Mouse (Mus musculus) thymus, postnatal 36 days (tissue): ENCODE results near the gene Tdrd1.
"Not testable (repeated sequence)": the region's sequence is repeated elsewhere in the genome, so short reads cannot be mapped to it uniquely, and the experiment has no call there.

Source experiments
- DNase-seq, 2 experiments: peaks; one replicate each; pipeline ENCODE4 v3.0.0; 2022; ENCODE audit warnings: mixed read lengths in 2 of 2

Tdrd1 gene

GRCm38 (mm10) chr19:56826047-56826631 is at the start of gene Tdrd1:
Tdrd1 (plus strand) TSS chr19:56826209.
- no peak for DNase-seq

GRCm38 (mm10) chr19:56776719-56777382 is 49.2 kb upstream of the Tdrd1 start:
- peak; percentile 19 to 29 for DNase-seq

- not testable (repeated sequence) for DNase-seq
These were observed 47.5 kb upstream of the Tdrd1 start for GRCm38 (mm10) chr19:56778532-56778931.

GRCm38 (mm10) chr19:56787911-56788310 is 38.1 kb upstream of the Tdrd1 start:
- no peak for DNase-seq

- DNase-seq: no peak
These were observed 37.1 kb upstream of the Tdrd1 start for GRCm38 (mm10) chr19:56788952-56789351.

GRCm38 (mm10) chr19:56797376-56797775 is 28.6 kb upstream of the Tdrd1 start:
- DNase-seq: no peak

- no peak for DNase-seq
These were observed 25.8 kb upstream of the Tdrd1 start for GRCm38 (mm10) chr19:56800226-56800625.

GRCm38 (mm10) chr19:56800930-56801655 is 24.9 kb upstream of the Tdrd1 start:
- no peak for DNase-seq

GRCm38 (mm10) chr19:56801656-56802351 is 24.2 kb upstream of the Tdrd1 start:
- DNase-seq: no peak

- no peak for DNase-seq
These were observed 23.7 kb upstream of the Tdrd1 start for GRCm38 (mm10) chr19:56802352-56802746.

- DNase-seq: peak in 1 of 2 experiments; percentile 9
These were observed 20.6 kb upstream of the Tdrd1 start for GRCm38 (mm10) chr19:56805366-56805765.

- no peak for DNase-seq
These were observed 18.9 kb upstream of the Tdrd1 start for GRCm38 (mm10) chr19:56807122-56807521.

- DNase-seq: no peak
These were observed 17.2 kb upstream of the Tdrd1 start for GRCm38 (mm10) chr19:56808771-56809170.

- DNase-seq: no peak
These were observed 15.3 kb upstream of the Tdrd1 start for GRCm38 (mm10) chr19:56810641-56811146.

GRCm38 (mm10) chr19:56811590-56811989 is 14.4 kb upstream of the Tdrd1 start:
- DNase-seq: no peak

GRCm38 (mm10) chr19:56813360-56813759 is 12.6 kb upstream of the Tdrd1 start:
- no peak for DNase-seq

- no peak for DNase-seq
These were observed 8.0 kb upstream of the Tdrd1 start for GRCm38 (mm10) chr19:56817851-56818526.

- DNase-seq: peak; percentile 25 to 26
These were observed 4.8 kb upstream of the Tdrd1 start for GRCm38 (mm10) chr19:56821040-56821797.

GRCm38 (mm10) chr19:56821798-56822447 is 4.1 kb upstream of the Tdrd1 start, which contains the start of gene Ccdc186:
Ccdc186 (minus strand) TSS chr19:56822190.
- peak; percentile 93 to 95 for DNase-seq

GRCm38 (mm10) chr19:56822448-56822836 is 3.6 kb upstream of the Tdrd1 start:
- DNase-seq: no peak

- DNase-seq: no peak
These were observed 2.3 kb downstream of the Tdrd1 start for GRCm38 (mm10) chr19:56828305-56828704.
